22 mouse cellular contexts compared by ENCODE assay signal in genomic region chr12:113211772-113212171, GRCm38 (mm10). TPM values are rescaled to one million over a fixed set of nuclear protein-coding genes. Genes with fewer than 3 reads are reported as not detected.
"Had no signal": no experiment of that assay in that cellular context is flagged by ENCODE, and none has a peak within 500 bp of the region (broad histone marks: within the 10 kb centered on the region; RNA-seq: fewer than 3 reads in every experiment).

No protein-coding gene starts in this region.

- H3K4me3 ChIP-seq: liver, embryonic 15.5 days; lung, embryonic 15.5 days; megakaryocyte, embryonic 14.5 days; midbrain, embryonic 12.5 days; myocyte; neural tube, embryonic 13.5 days; neural tube, embryonic 15.5 days had no signal

- H3K27me3 ChIP-seq: liver, embryonic 15.5 days; lung, embryonic 15.5 days; midbrain, embryonic 12.5 days; neural tube, embryonic 13.5 days; neural tube, embryonic 15.5 days had no signal

- H3K27ac ChIP-seq: liver, embryonic 15.5 days; lung, embryonic 15.5 days; macrophage; midbrain, embryonic 12.5 days; neural tube, embryonic 13.5 days; neural tube, embryonic 15.5 days had no signal

- H3K4me2 ChIP-seq: liver, embryonic 15.5 days; lung, embryonic 15.5 days; midbrain, embryonic 12.5 days; neural tube, embryonic 13.5 days; neural tube, embryonic 15.5 days had no signal

- DNase-seq: liver, postnatal 0 days; lung, adult 2 months; lung, postnatal 14 days; lung, postnatal 36 days; midbrain, embryonic 14.5 days; retina, postnatal 1 day; right cerebral cortex, adult 18-20 months; right cerebral cortex, postnatal 25 days; right cerebral cortex, postnatal 4 days; spleen, adult 18-20 months; thymus, adult 18-20 months; thymus, postnatal 14 days; thymus, postnatal 36 days had no signal

- H3K9me3 ChIP-seq: liver, embryonic 15.5 days; lung, embryonic 15.5 days; megakaryocyte, embryonic 14.5 days; midbrain, embryonic 12.5 days; neural tube, embryonic 13.5 days; neural tube, embryonic 15.5 days had no signal

- H3K36me3 ChIP-seq: liver, embryonic 15.5 days; lung, embryonic 15.5 days; midbrain, embryonic 12.5 days; neural tube, embryonic 13.5 days; neural tube, embryonic 15.5 days had no signal

- H3K9ac ChIP-seq: liver, embryonic 15.5 days; liver, postnatal 0 days; lung, embryonic 15.5 days; midbrain, embryonic 12.5 days; neural tube, embryonic 13.5 days; neural tube, embryonic 15.5 days had no signal

- ATAC-seq: liver, postnatal 0 days; lung, postnatal 0 days had no signal

- H3K4me1 ChIP-seq: liver, embryonic 15.5 days; lung, embryonic 15.5 days; midbrain, embryonic 12.5 days; neural tube, embryonic 13.5 days; neural tube, embryonic 15.5 days had no signal

RNA-seq across cellular contexts. Expression of gene Tmem121, which starts 26.0 kb away (rescaled TPM):
- polyA plus RNA-seq: macrophage had no signal
